Mouse (Mus musculus) stomach, embryonic 15.5 days (tissue): ENCODE measurements at regions not wholly inside any gene's neighbourhood (a gene's known extent, or its start where the extent isn't known, plus 50 kb on each side); places are given as distances from the start of the nearest gene placed in this dataset.
A peak's percentile ranks its signal among the peaks of the same experiment; 100 is the strongest.

Source experiments
- ATAC-seq: fragments of 200-750 bp; cut with Nextera tagmentation; 2 replicates; pipeline ENCODE4 v1.8.0; 2017; ENCODE audit warnings: low read depth, moderate number of reproducible peaks, moderate TSS enrichment; ENCODE audit not compliant: insufficient read depth, low FRiP score
- H3K27ac ChIP-seq: fragments of 300-500 bp; sonication (generic); 2 replicates; pipeline ENCODE4 v1.5.1; 2015; ENCODE audit warnings: mild to moderate bottlenecking, inconsistent platforms
- H3K27me3 ChIP-seq: fragments of 300-500 bp; sonication (generic); replicated peaks from 2 replicates; pipeline ENCODE4 v1.6.1; 2015; ENCODE audit warnings: inconsistent platforms
- H3K36me3 ChIP-seq: fragments of 300-500 bp; sonication (generic); 2 replicates; pipeline ENCODE4 v1.6.1; 2015; ENCODE audit warnings: inconsistent platforms
- H3K4me1 ChIP-seq: fragments of 300-500 bp; sonication (generic); 2 replicates; pipeline ENCODE4 v1.6.1; 2015; ENCODE audit warnings: inconsistent platforms
- H3K4me2 ChIP-seq: fragments of 300-500 bp; sonication (generic); 2 replicates; pipeline ENCODE4 v1.6.1; 2015; ENCODE audit warnings: mild to moderate bottlenecking, inconsistent platforms
- H3K4me3 ChIP-seq: fragments of 300-500 bp; sonication (generic); replicated peaks from 2 replicates; pipeline ENCODE4 v1.5.1; 2015; ENCODE audit warnings: inconsistent platforms
- H3K9ac ChIP-seq: fragments of 300-500 bp; sonication (generic); 2 replicates; pipeline ENCODE4 v1.6.1; 2015; ENCODE audit warnings: inconsistent platforms
- H3K9me3 ChIP-seq: fragments of 300-500 bp; sonication (generic); 2 replicates; pipeline ENCODE4 v1.6.1; 2016; ENCODE audit warnings: inconsistent platforms
- WGBS: fragments of 180-500 bp; shearing (Covaris S2); methylation state at CpG from one replicate; pipeline ENCODE4 v1.1.7; 2015; 5-methylcytosine and 5-hydroxymethylcytosine counted together

- peak overlapping the region; percentile 14; the same call in 1 of the 2 replicates for H3K4me2 ChIP-seq
- 0 out of 2 replicates have a peak, but pooled peaks cover 5% of the 10 kb centered on the region for H3K4me1 ChIP-seq
- H3K36me3 ChIP-seq = no peaks in the 10 kb centered on the region
- no peak overlapping the region for H3K9ac ChIP-seq
- H3K9me3 ChIP-seq = no peaks in the 10 kb centered on the region
- H3K4me3 ChIP-seq = no peak overlapping the region
- H3K27ac ChIP-seq = no peak overlapping the region
- WGBS = 23% methylated on average over 10 of the region's 10 CpGs
- ATAC-seq = no peak
- H3K27me3 ChIP-seq = no peaks in the 10 kb centered on the region
Observed at GRCm38 (mm10) chr1:61233476-61234297, 256.0 kb downstream of the Icos start.

DNA sequence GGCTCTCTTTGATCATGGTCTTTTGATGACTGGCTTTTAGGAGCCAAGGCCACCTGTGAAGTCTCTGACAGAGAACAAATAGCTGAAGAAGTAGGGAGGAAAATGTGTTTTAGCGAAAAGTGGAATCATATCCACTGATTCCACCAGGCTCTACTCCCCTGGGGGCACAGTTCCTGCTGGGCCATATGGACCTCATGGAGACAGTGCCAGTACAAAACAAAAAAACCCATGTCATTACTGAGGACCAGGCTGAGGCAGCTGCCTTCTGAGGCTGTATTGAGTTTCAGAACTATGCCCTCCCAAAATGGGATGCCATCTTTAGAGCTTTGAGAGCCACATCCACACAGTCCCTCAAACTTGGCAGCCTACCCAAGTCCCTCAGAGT lies 256.6 kb downstream of the Icos start:
- Histone ChIP-seq H3K27me3 (no peaks in the 10 kb centered on the region), H3K27ac (no peak overlapping the region), H3K9me3 (no peaks in the 10 kb centered on the region), H3K36me3 (no peaks in the 10 kb centered on the region), H3K4me2 (no peak overlapping the region), H3K9ac (no peak overlapping the region), H3K4me1 (0 out of 2 replicates have a peak, but pooled peaks cover 5% of the 10 kb centered on the region), H3K4me3 (no peak overlapping the region)
- no peak for ATAC-seq
- WGBS = 33% methylated on average over 1 of the region's 1 CpGs

GRCm38 (mm10) chr1:61236511-61236910 lies 258.8 kb downstream of the Icos start:
- WGBS = 82% methylated on average over 2 of the region's 2 CpGs

DNA sequence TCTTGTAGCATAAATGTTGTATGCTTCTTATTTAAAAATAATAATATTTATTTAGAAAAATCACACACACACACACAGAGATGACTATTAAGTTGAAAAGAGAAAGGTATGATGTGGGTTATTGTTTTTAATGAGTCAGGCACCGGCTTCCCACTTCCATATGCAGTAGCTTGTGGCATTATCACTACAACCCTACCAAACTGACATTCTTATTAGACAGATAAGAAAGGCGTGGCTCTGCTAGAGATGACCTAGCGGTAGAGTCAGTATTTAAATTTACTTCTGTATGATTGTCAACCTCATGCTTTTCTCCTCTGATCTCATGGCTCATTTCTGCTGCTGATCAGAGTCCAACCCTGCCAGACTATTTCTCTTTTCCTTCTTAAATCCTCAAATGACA lies 260.9 kb downstream of the Icos start:
- no peak for ATAC-seq
- 76% methylated on average over 3 of the region's 3 CpGs for WGBS
- no peak overlapping the region for H3K9ac ChIP-seq

More at GRCm38 (mm10) chr1:61236511-61236910, 258.8 kb downstream of the Icos start:
- Histone ChIP-seq H3K9me3 (no peaks in the 10 kb centered on the region), H3K36me3 (no peaks in the 10 kb centered on the region), H3K4me2 (no peak overlapping the region), H3K27me3 (no peaks in the 10 kb centered on the region), H3K4me1 (0 out of 2 replicates have a peak, but pooled peaks cover 5% of the 10 kb centered on the region), H3K27ac (no peak overlapping the region), H3K9ac (no peak overlapping the region), H3K4me3 (no peak overlapping the region)
- no peak for ATAC-seq

DNA sequence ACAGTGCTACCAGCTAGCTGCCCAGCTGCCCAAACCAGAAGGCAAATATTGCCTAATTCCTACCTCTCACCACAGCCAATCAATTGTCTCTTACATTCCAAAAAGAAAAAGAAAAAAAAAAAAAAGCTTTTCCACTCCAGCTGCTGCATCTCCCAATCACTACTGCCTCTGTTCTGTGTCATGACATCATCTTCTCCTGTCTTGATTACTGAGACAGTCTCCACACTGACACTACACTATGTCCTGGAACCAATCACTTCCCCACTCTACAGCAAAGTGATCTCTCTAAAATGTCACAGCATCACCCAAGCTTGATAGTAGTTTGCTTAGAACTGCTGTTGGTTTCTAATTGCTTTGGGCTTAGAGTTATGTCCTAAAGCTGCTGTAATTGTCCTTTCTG lies 279.8 kb downstream of the Icos start:
- no peak for ATAC-seq

More for the DNA sequence above, 260.9 kb downstream of the Icos start:
- H3K27me3 ChIP-seq = no peaks in the 10 kb centered on the region
- 0 out of 2 replicates have a peak, but pooled peaks cover 5% of the 10 kb centered on the region for H3K4me1 ChIP-seq
- no peak overlapping the region for H3K27ac ChIP-seq
- H3K9me3 ChIP-seq = no peaks in the 10 kb centered on the region
- no peaks in the 10 kb centered on the region for H3K36me3 ChIP-seq
- no peak overlapping the region for H3K4me3 ChIP-seq
- no peak overlapping the region for H3K4me2 ChIP-seq

DNA sequence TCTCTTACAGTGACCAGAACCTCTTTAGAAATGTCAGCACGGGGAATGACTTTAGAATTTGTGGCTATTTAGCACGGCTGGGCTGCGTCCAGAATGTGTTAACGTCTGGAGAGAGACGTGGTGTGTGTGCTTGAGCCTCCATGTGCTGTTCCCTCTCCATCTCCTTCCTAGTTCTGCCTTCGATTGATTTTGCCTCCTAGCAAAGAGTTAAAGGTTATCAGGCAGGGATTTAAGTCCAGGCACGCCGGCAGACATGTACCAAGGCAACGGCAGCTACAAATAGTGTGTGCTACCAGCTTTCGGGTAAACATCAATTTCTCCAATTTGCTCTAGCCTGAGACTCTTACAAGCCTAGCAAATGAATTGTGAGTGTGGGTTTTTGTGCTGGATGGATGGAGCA lies 285.7 kb downstream of the Icos start:
- Histone ChIP-seq H3K4me3 (no peak overlapping the region), H3K36me3 (no peaks in the 10 kb centered on the region), H3K27ac (no peak overlapping the region), H3K27me3 (no peaks in the 10 kb centered on the region), H3K9me3 (no peaks in the 10 kb centered on the region), H3K4me1 (no peaks in the 10 kb centered on the region; the same call in 1 of the 2 replicates), H3K4me2 (0 out of 2 replicates have a peak overlapping the region, but pooled peaks have one; percentile 1), H3K9ac (no peak overlapping the region)
- ATAC-seq = no peak
- WGBS = 22% methylated on average over 10 of the region's 10 CpGs

More for the DNA sequence above, 279.8 kb downstream of the Icos start:
- Histone ChIP-seq H3K27ac (no peak overlapping the region), H3K9ac (no peak overlapping the region), H3K36me3 (no peaks in the 10 kb centered on the region), H3K4me2 (no peak overlapping the region), H3K9me3 (no peaks in the 10 kb centered on the region), H3K27me3 (no peaks in the 10 kb centered on the region), H3K4me3 (no peak overlapping the region), H3K4me1 (no peaks in the 10 kb centered on the region)

DNA sequence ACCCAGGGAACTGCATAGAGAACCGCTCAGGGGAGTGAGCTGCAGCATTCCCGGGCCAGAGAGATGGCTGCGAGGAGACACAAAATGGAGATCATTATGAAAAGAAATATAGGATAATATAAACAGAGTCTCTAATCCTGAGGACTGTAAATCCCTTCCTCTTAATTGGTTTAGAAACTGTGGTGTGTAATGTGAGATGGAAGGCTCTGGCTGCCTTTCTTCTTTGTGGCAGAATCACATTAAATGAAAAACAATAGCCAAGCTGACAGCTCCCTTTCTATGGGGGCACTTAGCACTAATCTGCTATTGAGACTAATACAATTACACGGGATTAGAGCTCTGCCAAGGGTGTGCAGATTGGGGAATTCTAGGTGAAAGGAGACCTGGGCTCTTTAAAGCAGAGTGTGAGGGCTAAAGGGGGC lies 288.0 kb downstream of the Icos start:
- ATAC-seq = no peak

DNA sequence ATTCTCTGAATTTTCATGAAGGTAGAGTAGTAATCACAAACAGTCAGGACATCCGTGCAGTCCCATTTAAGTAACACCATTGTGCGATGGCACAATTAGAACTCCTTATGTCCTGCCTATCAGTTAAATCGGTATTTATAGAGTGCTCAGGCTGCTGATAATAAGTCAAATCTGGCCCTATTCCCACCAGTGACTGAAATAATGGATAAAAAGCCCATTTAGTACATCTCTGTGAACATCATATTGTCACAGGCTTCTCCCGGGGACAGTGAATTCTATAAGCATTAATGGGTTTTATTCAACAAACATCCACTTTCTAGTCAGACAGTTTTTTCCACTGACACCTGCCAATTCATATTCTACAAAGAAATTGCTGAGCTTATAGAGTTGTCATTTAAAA lies 296.1 kb downstream of the Icos start:
- Histone ChIP-seq H3K9ac (no peak overlapping the region), H3K27me3 (no peaks in the 10 kb centered on the region), H3K36me3 (no peaks in the 10 kb centered on the region), H3K4me2 (no peak overlapping the region), H3K27ac (no peak overlapping the region), H3K4me3 (no peak overlapping the region), H3K9me3 (no peaks in the 10 kb centered on the region), H3K4me1 (no peaks in the 10 kb centered on the region)
- WGBS = 79% methylated on average over 4 of the region's 4 CpGs
- ATAC-seq = no peak

More for the DNA sequence above, 288.0 kb downstream of the Icos start:
- no peaks in the 10 kb centered on the region; the same call in 1 of the 2 replicates for H3K4me1 ChIP-seq
- H3K9ac ChIP-seq = no peak overlapping the region
- H3K36me3 ChIP-seq = no peaks in the 10 kb centered on the region
- H3K9me3 ChIP-seq = no peaks in the 10 kb centered on the region
- no peak overlapping the region for H3K4me3 ChIP-seq
- no peaks in the 10 kb centered on the region for H3K27me3 ChIP-seq
- WGBS = 41% methylated on average over 4 of the region's 4 CpGs
- H3K27ac ChIP-seq = no peak overlapping the region
- no peak overlapping the region for H3K4me2 ChIP-seq

DNA sequence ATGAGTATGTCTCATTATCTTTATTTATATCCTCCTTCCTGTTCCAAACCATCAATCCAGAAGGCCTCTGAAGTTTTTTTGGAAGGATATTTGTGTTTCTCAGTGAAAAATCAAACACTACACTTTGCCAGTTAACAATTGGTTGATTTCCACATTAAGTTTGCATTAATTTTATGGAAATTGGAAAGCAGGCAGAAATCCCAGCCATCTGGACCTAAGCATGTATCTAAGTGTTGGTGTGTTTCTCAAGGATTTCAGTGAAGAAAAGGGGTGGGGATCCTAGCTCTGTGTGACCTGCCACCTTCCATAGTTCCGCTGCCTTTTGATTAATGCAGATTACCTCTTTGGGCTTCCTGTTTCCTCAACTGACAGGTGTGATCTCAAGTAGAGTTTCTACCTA lies 296.5 kb downstream of the Icos start:
- ATAC-seq = no peak

GRCm38 (mm10) chr1:61277170-61277710 lies 299.5 kb downstream of the Icos start:
- ATAC-seq = no peak
- H3K27ac ChIP-seq = no peak overlapping the region
- no peaks in the 10 kb centered on the region for H3K9me3 ChIP-seq
- H3K4me1 ChIP-seq = no peaks in the 10 kb centered on the region
- H3K4me3 ChIP-seq = no peak overlapping the region
- H3K9ac ChIP-seq = no peak overlapping the region
- WGBS = 81% methylated on average over 4 of the region's 4 CpGs
- no peak overlapping the region for H3K4me2 ChIP-seq
- H3K36me3 ChIP-seq = no peaks in the 10 kb centered on the region
- no peaks in the 10 kb centered on the region for H3K27me3 ChIP-seq

More for the DNA sequence above, 296.5 kb downstream of the Icos start:
- Histone ChIP-seq H3K36me3 (no peaks in the 10 kb centered on the region), H3K27me3 (no peaks in the 10 kb centered on the region), H3K4me2 (no peak overlapping the region), H3K27ac (no peak overlapping the region), H3K4me1 (no peaks in the 10 kb centered on the region), H3K9ac (no peak overlapping the region), H3K9me3 (no peaks in the 10 kb centered on the region), H3K4me3 (no peak overlapping the region)
- WGBS = 86% methylated on average over 1 of the region's 1 CpGs

- H3K4me3 ChIP-seq = no peak overlapping the region
- H3K27ac ChIP-seq = no peak overlapping the region
- no peaks in the 10 kb centered on the region for H3K4me1 ChIP-seq
- no peaks in the 10 kb centered on the region for H3K9me3 ChIP-seq
- WGBS = 76% methylated on average over 3 of the region's 3 CpGs
- no peaks in the 10 kb centered on the region for H3K27me3 ChIP-seq
- no peaks in the 10 kb centered on the region for H3K36me3 ChIP-seq
- ATAC-seq = no peak
- no peak overlapping the region for H3K4me2 ChIP-seq
- H3K9ac ChIP-seq = no peak overlapping the region
Observed at GRCm38 (mm10) chr1:61288185-61288584, 310.5 kb downstream of the Icos start.

- Histone ChIP-seq H3K27ac (no peak overlapping the region), H3K9ac (no peak overlapping the region), H3K9me3 (no peaks in the 10 kb centered on the region), H3K27me3 (no peaks in the 10 kb centered on the region), H3K36me3 (no peaks in the 10 kb centered on the region), H3K4me3 (no peak overlapping the region), H3K4me1 (no peaks in the 10 kb centered on the region), H3K4me2 (no peak overlapping the region)
- no peak for ATAC-seq
- WGBS = 92% methylated on average over 6 of the region's 6 CpGs
Observed at GRCm38 (mm10) chr1:61288946-61289345, 311.2 kb downstream of the Icos start.
